Mouse (Mus musculus) hindbrain, embryonic 15.5 days (tissue): ENCODE results near the gene Efna5. TPM values are rescaled to one million over a fixed set of nuclear protein-coding genes. Genes with fewer than 3 reads are reported as not detected.

Experiments
- ATAC-seq: fragments of 200-750 bp; cut with Nextera tagmentation; 2 replicates; pipeline ENCODE4 v1.8.0; 2017; ENCODE audit warnings: low read depth, moderate number of reproducible peaks, moderate TSS enrichment; ENCODE audit not compliant: low FRiP score
- H3K27ac ChIP-seq: fragments of 300-500 bp; sonication (generic); replicated peaks from 2 replicates; pipeline ENCODE4 v1.5.1; 2015; ENCODE audit warnings: mild to moderate bottlenecking, inconsistent platforms
- H3K27me3 ChIP-seq: fragments of 300-500 bp; sonication (generic); 2 replicates; pipeline ENCODE4 v1.6.1; 2015; ENCODE audit warnings: control low read depth, inconsistent platforms
- H3K36me3 ChIP-seq: fragments of 300-500 bp; sonication (generic); 2 replicates; pipeline ENCODE4 v1.6.1; 2015; ENCODE audit warnings: control low read depth, inconsistent platforms
- H3K4me1 ChIP-seq: fragments of 300-500 bp; sonication (generic); replicated peaks from 2 replicates; pipeline ENCODE4 v1.6.1; 2015; ENCODE audit warnings: control low read depth, inconsistent platforms
- H3K4me2 ChIP-seq: fragments of 300-500 bp; sonication (generic); 2 replicates; pipeline ENCODE4 v1.6.1; 2015; ENCODE audit warnings: moderate library complexity, mild to moderate bottlenecking, inconsistent platforms
- H3K4me3 ChIP-seq: fragments of 300-500 bp; sonication (generic); 2 replicates; pipeline ENCODE4 v1.5.1; 2015; ENCODE audit warnings: mild to moderate bottlenecking, inconsistent platforms
- H3K9ac ChIP-seq: fragments of 300-500 bp; sonication (generic); 2 replicates; pipeline ENCODE4 v1.6.1; 2015; ENCODE audit warnings: inconsistent platforms
- H3K9me3 ChIP-seq: fragments of 300-500 bp; sonication (generic); 2 replicates; pipeline ENCODE4 v1.6.1; 2016; ENCODE audit warnings: control low read depth, inconsistent platforms
- WGBS: fragments of 180-500 bp; shearing (Covaris S2); methylation state at CpG from one replicate; pipeline ENCODE4 v1.1.7; 2015; 5-methylcytosine and 5-hydroxymethylcytosine counted together
- polyA plus RNA-seq: library from polyadenylated mRNA; unstranded; fragments of >200 nt; fragmentation: Nextera tagmentation; extraction: Ambion mirVana; gene quantifications from 2 replicates; pipeline ENCODE4 v1.2.1, GENCODE M21; 2015

Gene Efna5
- polyA plus RNA-seq, 1 experiment from 2014 or later: 38.5 TPM

DNA sequence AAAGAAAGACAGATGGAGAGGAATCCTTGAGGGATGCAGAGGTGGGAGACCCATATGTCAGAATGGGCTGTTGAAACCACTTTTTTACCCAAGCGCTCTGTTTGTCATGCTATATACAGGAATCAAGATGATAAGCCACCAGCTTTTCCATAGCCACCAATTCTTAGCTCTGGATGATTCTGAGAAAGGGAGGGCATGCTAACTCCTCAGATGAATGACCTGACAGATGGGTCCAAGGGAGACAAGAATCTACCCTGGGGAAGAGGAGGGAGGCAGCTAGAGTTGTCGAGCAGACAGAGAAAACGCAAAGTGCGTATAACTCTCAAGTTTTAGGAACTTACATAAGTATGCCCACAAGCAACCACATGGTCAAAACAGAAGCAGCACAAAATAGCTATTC lies 126.5 kb downstream of the Efna5 start:
- ATAC-seq: no peak
- no peak overlapping the region for H3K27ac ChIP-seq
- 81% methylated on average over 4 of the region's 4 CpGs for WGBS

DNA sequence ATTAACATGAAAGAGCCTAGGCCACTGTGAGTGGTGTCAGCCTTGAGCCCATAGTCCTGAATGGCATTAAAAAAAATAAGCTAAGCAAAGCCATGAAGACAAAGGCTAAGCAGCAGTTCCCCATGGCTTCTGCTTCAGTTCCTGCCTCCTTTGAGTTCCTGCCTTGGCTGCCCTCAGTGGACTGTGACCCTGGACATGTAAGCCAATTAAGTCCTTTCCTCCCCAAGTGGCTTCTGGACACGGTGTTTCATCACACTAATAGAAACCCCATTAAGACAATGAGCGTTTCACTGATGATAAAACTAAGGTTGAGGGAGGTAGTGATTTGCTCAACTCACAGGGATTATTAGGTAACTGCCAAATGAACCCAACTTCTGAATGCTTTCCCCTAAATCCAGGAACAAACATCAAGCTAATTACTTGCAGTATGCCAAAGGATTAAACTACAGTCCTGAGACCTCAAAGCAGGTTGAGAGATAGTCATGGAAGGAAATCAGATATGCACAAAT lies 128.7 kb downstream of the Efna5 start:
- Histone ChIP-seq H3K36me3 (no peaks in the 10 kb centered on the region), H3K27me3 (no peaks in the 10 kb centered on the region), H3K9me3 (no peaks in the 10 kb centered on the region), H3K27ac (no peak overlapping the region), H3K4me3 (no peak overlapping the region), H3K4me2 (no peak overlapping the region), H3K9ac (no peak overlapping the region), H3K4me1 (peaks cover 13% of the 10 kb centered on the region)
- ATAC-seq: no peak
- 46% methylated on average over 2 of the region's 2 CpGs for WGBS

More for the DNA sequence above, 126.5 kb downstream of the Efna5 start:
- Histone ChIP-seq H3K9me3 (no peaks in the 10 kb centered on the region), H3K36me3 (no peaks in the 10 kb centered on the region), H3K4me3 (no peak overlapping the region), H3K4me2 (no peak overlapping the region), H3K4me1 (no peaks in the 10 kb centered on the region), H3K9ac (no peak overlapping the region), H3K27me3 (no peaks in the 10 kb centered on the region)

DNA sequence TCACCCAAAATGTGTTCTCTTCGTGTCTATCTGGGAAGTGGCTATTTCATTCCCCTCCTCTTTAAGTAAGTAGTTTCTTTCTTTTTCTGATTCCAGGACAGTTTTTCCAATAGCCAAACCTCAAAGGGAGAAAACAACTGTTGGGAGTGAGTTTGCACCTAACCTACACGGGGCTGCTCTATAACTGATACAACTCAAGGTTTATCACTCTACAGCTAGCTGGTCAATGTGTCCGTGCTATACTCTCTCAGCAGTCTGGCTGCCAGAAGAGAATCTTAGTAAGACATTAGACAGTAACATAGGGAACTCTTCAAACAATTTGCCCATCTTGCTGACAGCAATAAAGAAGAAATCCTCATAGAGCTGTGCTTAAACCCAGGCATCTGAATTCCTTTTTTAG lies 130.5 kb downstream of the Efna5 start:
- Histone ChIP-seq H3K9ac (no peak overlapping the region), H3K4me2 (no peak overlapping the region), H3K36me3 (no peaks in the 10 kb centered on the region), H3K27ac (no peak overlapping the region), H3K4me3 (no peak overlapping the region), H3K9me3 (no peaks in the 10 kb centered on the region), H3K4me1 (peaks cover 21% of the 10 kb centered on the region), H3K27me3 (no peaks in the 10 kb centered on the region)
- WGBS: 84% methylated on average over 3 of the region's 3 CpGs
- ATAC-seq: no peak

DNA sequence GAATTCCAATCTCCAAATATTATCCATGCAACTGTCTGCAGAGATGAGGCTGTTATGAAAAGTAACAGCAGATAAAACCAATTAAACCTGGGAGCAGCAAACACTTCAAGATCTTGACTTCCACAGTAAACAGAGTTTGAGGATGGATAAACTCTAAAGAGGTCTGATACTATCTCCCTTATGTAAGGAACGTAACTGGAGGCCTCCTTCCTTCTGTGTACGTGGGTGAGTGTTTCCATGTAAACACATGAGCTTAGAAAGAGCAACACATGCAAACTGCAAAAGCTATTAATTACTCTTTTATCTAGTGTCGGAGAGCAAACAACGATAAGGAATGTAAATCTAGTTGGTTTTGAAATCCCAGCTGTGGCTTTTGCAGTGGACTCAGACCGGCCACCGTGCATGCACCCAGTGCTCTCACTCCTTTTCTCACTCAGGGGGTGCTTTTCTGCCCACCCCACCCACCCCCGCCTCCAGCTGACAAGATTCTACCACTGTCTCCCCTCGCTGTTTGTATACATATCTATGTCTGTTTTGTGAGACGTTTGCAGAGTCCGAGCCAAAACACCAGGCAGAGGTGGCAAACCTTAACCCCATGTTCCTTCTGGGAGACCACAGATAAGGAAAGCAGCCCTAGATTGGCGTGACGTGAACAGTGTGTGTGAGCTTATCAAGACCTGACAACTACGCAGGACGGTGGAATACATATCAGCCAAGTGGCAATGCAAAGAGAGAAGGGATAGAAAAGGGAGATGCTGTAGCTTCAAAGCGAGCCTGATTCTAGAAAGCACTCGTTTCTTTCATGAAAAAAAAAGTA lies 132.1 kb downstream of the Efna5 start:
- Histone ChIP-seq H3K36me3 (no peaks in the 10 kb centered on the region), H3K4me3 (no peak overlapping the region), H3K27ac (no peak overlapping the region), H3K9ac (no peak overlapping the region), H3K9me3 (no peaks in the 10 kb centered on the region), H3K4me1 (peaks cover 21% of the 10 kb centered on the region), H3K4me2 (no peak overlapping the region), H3K27me3 (no peaks in the 10 kb centered on the region)
- no peak; the same call in 1 of the 2 replicates for ATAC-seq
- 67% methylated on average over 16 of the region's 16 CpGs for WGBS

DNA sequence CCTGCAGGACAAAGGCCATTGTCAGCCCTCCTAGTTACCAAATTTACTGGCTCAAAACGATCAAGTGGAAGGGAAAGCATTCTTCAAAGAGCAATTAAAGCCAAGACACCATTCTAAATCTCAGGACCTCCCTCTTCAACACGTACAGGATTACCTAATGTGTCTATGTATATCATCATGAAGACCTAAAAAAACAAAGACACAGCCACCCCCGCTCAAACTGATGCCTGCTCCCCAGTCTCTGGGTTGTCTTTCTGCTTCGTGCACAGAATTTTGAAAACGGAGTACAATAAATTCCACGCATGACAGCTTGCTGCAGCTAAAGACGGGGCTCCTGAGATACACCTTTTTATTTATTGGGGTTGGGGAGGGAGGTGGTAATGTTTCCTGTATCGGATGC lies 133.7 kb downstream of the Efna5 start:
- Histone ChIP-seq H3K27me3 (no peaks in the 10 kb centered on the region), H3K9ac (no peak overlapping the region), H3K36me3 (no peaks in the 10 kb centered on the region), H3K4me1 (peaks cover 21% of the 10 kb centered on the region), H3K4me3 (no peak overlapping the region), H3K27ac (no peak overlapping the region), H3K9me3 (no peaks in the 10 kb centered on the region), H3K4me2 (no peak overlapping the region)
- 54% methylated on average over 8 of the region's 8 CpGs for WGBS
- no peak for ATAC-seq

DNA sequence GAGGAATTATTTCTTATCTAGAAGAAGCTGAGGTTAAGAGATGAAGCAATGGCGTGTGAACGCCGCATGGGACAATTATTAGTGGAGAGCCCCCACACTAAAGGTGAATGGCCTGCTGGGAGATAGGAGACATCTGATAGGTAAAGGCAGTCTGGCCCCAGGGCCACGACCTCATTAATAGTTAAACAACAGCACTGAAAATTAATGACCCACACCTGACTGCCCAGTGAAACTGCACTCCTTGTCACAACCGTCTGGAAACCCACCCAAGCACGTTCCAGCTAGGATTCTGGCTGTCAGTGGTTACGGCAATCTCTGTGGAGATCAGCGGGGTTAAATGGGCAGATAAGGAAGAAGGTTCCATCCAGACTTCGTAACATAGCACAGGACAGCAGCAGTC lies 134.3 kb downstream of the Efna5 start:
- Histone ChIP-seq H3K4me2 (no peak overlapping the region), H3K9me3 (no peaks in the 10 kb centered on the region), H3K27ac (no peak overlapping the region), H3K9ac (no peak overlapping the region), H3K36me3 (no peaks in the 10 kb centered on the region), H3K4me3 (no peak overlapping the region), H3K27me3 (no peaks in the 10 kb centered on the region), H3K4me1 (peaks cover 21% of the 10 kb centered on the region)
- ATAC-seq: 0 out of 2 replicates have a peak, but pooled peaks have one; percentile 21
- 76% methylated on average over 9 of the region's 9 CpGs for WGBS

DNA sequence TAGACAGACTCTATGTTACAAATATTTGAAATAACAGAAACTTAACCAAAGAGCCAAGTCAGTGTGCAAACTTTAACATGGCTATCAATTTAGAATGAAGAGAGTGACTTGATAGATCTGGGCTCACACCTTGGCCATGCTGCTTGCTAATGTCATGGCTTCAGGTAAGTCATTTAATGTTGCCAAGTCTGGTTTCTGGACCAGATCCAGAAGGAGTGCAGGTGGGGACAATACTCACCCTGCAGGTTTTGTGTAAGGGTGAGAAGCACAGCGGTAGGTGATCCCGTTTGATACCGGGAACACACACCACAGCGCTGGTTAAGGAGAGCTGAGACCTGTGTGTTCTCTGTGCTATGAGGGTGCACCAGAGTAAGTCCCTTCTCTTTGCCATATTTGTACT lies 135.8 kb downstream of the Efna5 start:
- ATAC-seq: no peak
- no peaks in the 10 kb centered on the region for H3K9me3 ChIP-seq
- peaks cover 21% of the 10 kb centered on the region for H3K4me1 ChIP-seq
- H3K4me2 ChIP-seq: no peak overlapping the region
- no peaks in the 10 kb centered on the region for H3K27me3 ChIP-seq
- no peaks in the 10 kb centered on the region for H3K36me3 ChIP-seq
- no peak overlapping the region for H3K27ac ChIP-seq
- WGBS: 98% methylated on average over 4 of the region's 4 CpGs
- H3K4me3 ChIP-seq: no peak overlapping the region
- H3K9ac ChIP-seq: no peak overlapping the region

DNA sequence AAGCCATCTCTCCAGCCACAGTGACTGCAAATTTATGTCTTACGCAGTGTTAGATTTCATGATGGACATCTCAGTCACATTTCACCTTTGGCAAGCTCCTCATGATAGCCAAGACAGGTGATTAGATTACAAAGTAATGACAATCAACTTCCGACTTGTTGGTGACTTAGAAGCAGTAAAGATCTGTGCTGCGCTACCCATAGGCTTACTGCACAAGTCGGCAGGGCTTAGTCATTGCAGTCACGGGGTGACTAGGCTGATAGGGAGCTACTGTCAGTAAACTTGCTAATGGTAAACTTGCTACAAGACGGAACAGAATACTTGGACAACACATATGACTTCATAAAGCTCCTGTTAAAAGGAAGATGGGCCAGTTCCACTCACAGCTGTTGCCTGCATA lies 136.9 kb downstream of the Efna5 start:
- H3K36me3 ChIP-seq: no peaks in the 10 kb centered on the region
- no peak overlapping the region for H3K27ac ChIP-seq
- H3K4me3 ChIP-seq: no peak overlapping the region
- H3K4me1 ChIP-seq: peaks cover 21% of the 10 kb centered on the region
- no peak overlapping the region for H3K9ac ChIP-seq
- whole genome bisulfite sequencing: 94% methylated on average over 6 of the region's 6 CpGs
- H3K4me2 ChIP-seq: no peak overlapping the region
- ATAC-seq: no peak
- no peaks in the 10 kb centered on the region for H3K9me3 ChIP-seq
- H3K27me3 ChIP-seq: no peaks in the 10 kb centered on the region

DNA sequence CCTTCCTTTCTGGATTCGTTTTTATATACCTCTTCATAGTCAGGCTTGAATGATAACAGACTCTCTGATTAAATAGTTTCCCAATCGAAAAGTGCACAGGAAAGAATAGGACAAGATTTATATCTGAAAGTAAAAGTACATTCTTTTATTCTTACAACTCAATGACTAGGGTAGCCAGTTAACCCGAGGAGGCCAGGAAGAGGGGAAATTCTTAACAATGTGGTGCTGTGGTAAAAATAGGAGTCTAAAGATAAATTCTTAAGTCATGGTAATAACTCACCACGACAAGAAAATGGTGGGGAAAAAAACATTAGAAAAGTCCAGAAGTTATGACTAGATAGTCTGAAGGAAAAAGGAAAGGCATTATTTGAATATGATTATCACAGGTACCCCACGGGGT lies 139.4 kb downstream of the Efna5 start:
- ATAC-seq: no peak
- Histone ChIP-seq H3K9ac (no peak overlapping the region), H3K36me3 (no peaks in the 10 kb centered on the region), H3K4me1 (0 out of 2 replicates have a peak, but pooled peaks cover under 1% of the 10 kb centered on the region), H3K9me3 (no peaks in the 10 kb centered on the region), H3K27ac (no peak overlapping the region), H3K4me3 (no peak overlapping the region), H3K4me2 (no peak overlapping the region), H3K27me3 (no peaks in the 10 kb centered on the region)
- 83% methylated on average over 5 of the region's 5 CpGs for WGBS

DNA sequence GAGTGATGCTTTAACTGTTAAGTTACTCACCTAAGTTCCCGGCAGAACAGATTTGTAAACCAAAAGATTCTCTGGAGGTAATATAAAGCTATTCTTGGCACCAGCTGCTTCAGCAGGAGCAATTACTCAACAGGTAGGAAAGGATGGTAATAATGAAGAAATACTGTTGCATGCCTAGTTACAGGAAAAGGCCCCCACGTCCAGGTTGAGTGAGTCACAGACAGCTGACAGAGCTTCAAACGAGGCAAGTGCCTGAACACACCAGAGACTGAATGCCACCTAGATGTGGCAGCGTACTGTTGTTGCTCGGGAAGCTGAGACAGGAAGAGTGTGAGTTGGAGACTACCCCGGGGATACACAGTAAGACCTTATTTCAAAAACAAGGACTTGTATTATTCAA lies 140.1 kb downstream of the Efna5 start:
- Histone ChIP-seq H3K36me3 (no peaks in the 10 kb centered on the region), H3K9me3 (no peaks in the 10 kb centered on the region), H3K9ac (no peak overlapping the region), H3K4me3 (no peak overlapping the region), H3K4me2 (no peak overlapping the region), H3K27me3 (no peaks in the 10 kb centered on the region), H3K4me1 (peaks cover 3% of the 10 kb centered on the region), H3K27ac (no peak overlapping the region)
- WGBS: 71% methylated on average over 6 of the region's 6 CpGs
- ATAC-seq: no peak

DNA sequence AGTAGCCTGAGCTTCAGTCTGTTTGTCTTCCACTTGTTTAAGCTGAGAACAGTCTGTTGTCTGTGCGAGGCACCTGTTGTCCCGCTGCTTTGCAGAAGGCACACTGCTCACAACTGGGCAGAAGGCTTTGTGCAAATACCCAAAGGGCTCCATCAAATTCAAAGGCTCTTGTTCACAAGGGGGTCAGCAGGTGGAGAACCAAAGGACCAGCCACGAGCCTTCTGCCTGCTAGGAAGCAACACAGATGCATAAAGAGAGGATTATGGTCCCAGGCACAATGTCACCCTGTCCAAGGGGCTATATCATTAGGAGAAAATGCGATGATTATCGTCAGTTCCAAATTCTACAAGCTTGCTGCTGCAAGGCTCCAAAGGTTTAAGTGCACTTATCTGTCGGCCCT lies 141.1 kb downstream of the Efna5 start:
- 62% methylated on average over 6 of the region's 6 CpGs for WGBS
- no peaks in the 10 kb centered on the region for H3K36me3 ChIP-seq
- H3K4me2 ChIP-seq: no peak overlapping the region
- H3K27me3 ChIP-seq: no peaks in the 10 kb centered on the region
- H3K4me3 ChIP-seq: no peak overlapping the region
- no peak for ATAC-seq
- peaks cover 14% of the 10 kb centered on the region for H3K4me1 ChIP-seq
- no peak overlapping the region for H3K27ac ChIP-seq
- no peaks in the 10 kb centered on the region for H3K9me3 ChIP-seq
- H3K9ac ChIP-seq: no peak overlapping the region

DNA sequence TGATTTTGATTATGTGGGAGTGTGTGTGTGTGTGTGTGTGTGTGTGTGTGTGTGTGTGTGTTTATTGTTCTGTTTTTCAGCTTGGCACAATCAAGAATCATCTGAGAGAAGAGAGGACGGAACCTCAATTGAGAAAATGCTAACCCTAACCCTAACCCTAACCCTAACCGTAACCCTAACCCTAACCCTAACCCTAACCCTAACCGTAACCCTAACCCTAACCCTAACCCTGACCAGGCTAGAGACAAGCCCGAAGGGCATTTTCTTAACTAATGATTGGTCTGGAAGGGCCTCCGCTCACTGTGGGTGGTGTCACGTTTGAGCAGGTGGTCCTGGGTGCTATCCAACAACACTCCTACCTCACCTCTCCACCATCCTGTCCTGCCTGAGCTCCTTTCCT lies 143.7 kb downstream of the Efna5 start:
- no peak overlapping the region for H3K4me2 ChIP-seq
- no peak overlapping the region for H3K9ac ChIP-seq
- no peaks in the 10 kb centered on the region for H3K9me3 ChIP-seq
- ATAC-seq: peak; percentile 72; the same call in 1 of the 2 replicates
- no peak overlapping the region for H3K4me3 ChIP-seq
- H3K27me3 ChIP-seq: no peaks in the 10 kb centered on the region
- 88% methylated on average over 6 of the region's 6 CpGs for WGBS
- H3K27ac ChIP-seq: no peak overlapping the region
- H3K36me3 ChIP-seq: no peaks in the 10 kb centered on the region
- peaks cover 28% of the 10 kb centered on the region for H3K4me1 ChIP-seq
